In genomic region chr5:122754477-122754876, GRCm38 (mm10) we compare ENCODE assay signal across 25 mouse cellular contexts. TPM values are rescaled to one million over a fixed set of nuclear protein-coding genes. Genes with fewer than 3 reads are reported as not detected.
DNase-seq lines count a peak whose midpoint lies in the region; ATAC-seq and TF ChIP-seq lines count a peak whose summit lies in the region.
"Had no signal": no experiment of that assay in that cellular context is flagged by ENCODE, and none has a peak within 500 bp of the region (broad histone marks: within the 10 kb centered on the region; RNA-seq: fewer than 3 reads in every experiment).

No protein-coding gene starts in this region.

- H3K4me1 ChIP-seq in embryonic facial prominence, embryonic 14.5 days (ENCODE audit: control insufficient read depth, insufficient read depth, low read length): no peaks in the 10 kb centered on the region
- 0 out of 2 replicates have a peak, but pooled peaks cover 3% of the 10 kb centered on the region for H3K4me1 ChIP-seq in embryonic facial prominence, embryonic 10.5 days
- H3K4me1 ChIP-seq in liver, postnatal 0 days (ENCODE audit: insufficient read depth): no peaks in the 10 kb centered on the region
- H3K4me1 ChIP-seq in liver, embryonic 11.5 days (replicated peaks; ENCODE audit: control insufficient read depth, insufficient read depth, low read length): no peaks in the 10 kb centered on the region
- H3K4me1 ChIP-seq in limb, embryonic 14.5 days (ENCODE audit: control insufficient read depth, insufficient read depth, low read length): no peaks in the 10 kb centered on the region
- H3K4me1 ChIP-seq: embryonic facial prominence, embryonic 15.5 days; heart, embryonic 13.5 days had no signal

- peaks cover 50% of the 10 kb centered on the region for H3K36me3 ChIP-seq in embryonic facial prominence, embryonic 14.5 days (ENCODE audit: control insufficient read depth, insufficient read depth, low read length)
- H3K36me3 ChIP-seq in embryonic facial prominence, embryonic 10.5 days (replicated peaks): peaks cover 72% of the 10 kb centered on the region
- peaks cover 18% of the 10 kb centered on the region for H3K36me3 ChIP-seq in liver, postnatal 0 days (replicated peaks; ENCODE audit: insufficient read depth, low read length)
- peaks cover 18% of the 10 kb centered on the region; the same call in 1 of the 2 replicates for H3K36me3 ChIP-seq in liver, embryonic 11.5 days (ENCODE audit: control insufficient read depth, insufficient read depth, low read length)
- H3K36me3 ChIP-seq in limb, embryonic 14.5 days (ENCODE audit: control insufficient read depth, insufficient read depth, low read length): peaks cover 54% of the 10 kb centered on the region

- peak; percentile 45; the same call in 1 of the 2 replicates for ATAC-seq in embryonic facial prominence, embryonic 14.5 days (ENCODE audit: low read depth)
- 0 out of 2 replicates have a peak, but pooled peaks have one; percentile 13 for ATAC-seq in liver, postnatal 0 days
- ATAC-seq in liver, embryonic 11.5 days (replicated peaks; ENCODE audit: low FRiP score): no peak
- peak; percentile 30; the same call in 1 of the 2 replicates for ATAC-seq in limb, embryonic 14.5 days (ENCODE audit: low FRiP score, low read depth)
- ATAC-seq: activated CD4-positive, CD25-positive, alpha-beta regulatory T cell, adult 4 months; forebrain, embryonic 14.5 days; Patski had no signal

- peak; percentile 59 for DNase-seq in embryonic facial prominence, embryonic 14.5 days (ENCODE audit: low spot score)
- DNase-seq in embryonic facial prominence, embryonic 10.5 days (ENCODE audit: low spot score): no peak
- DNase-seq in liver, postnatal 0 days: no peak
- DNase-seq in liver, embryonic 11.5 days (ENCODE audit: low spot score): no peak
- DNase-seq in lung, postnatal 4 days: peak; percentile 43 to 46
- no peak for DNase-seq in lung, postnatal 25 days (ENCODE audit: low spot score)
- DNase-seq in limb, embryonic 14.5 days (ENCODE audit: low spot score): peak; percentile 29
- DNase-seq in natural killer cell, adult 2 months (ENCODE audit: low spot score in 2 of 2): no peak
- DNase-seq: adrenal gland, adult 2 months; adrenal gland, postnatal 25 days; cerebellum, adult 18-20 months; cerebellum, adult 9-11 months; cerebellum, postnatal 36 days; gastrocnemius, adult 2 months; gastrocnemius, postnatal 25 days; heart, adult 11 months; heart, postnatal 36 days had no signal

- no peaks in the 10 kb centered on the region for H3K9me3 ChIP-seq in embryonic facial prominence, embryonic 14.5 days (ENCODE audit: control insufficient read depth, low read length)
- H3K9me3 ChIP-seq in embryonic facial prominence, embryonic 10.5 days: no peaks in the 10 kb centered on the region
- no peaks in the 10 kb centered on the region for H3K9me3 ChIP-seq in liver, postnatal 0 days (ENCODE audit: low read length)
- no peaks in the 10 kb centered on the region for H3K9me3 ChIP-seq in liver, embryonic 11.5 days (ENCODE audit: control insufficient read depth, low read length)
- no peaks in the 10 kb centered on the region for H3K9me3 ChIP-seq in limb, embryonic 14.5 days (ENCODE audit: control insufficient read depth, low read length)
- H3K9me3 ChIP-seq: embryonic facial prominence, embryonic 15.5 days; forebrain, embryonic 10.5 days; heart, embryonic 13.5 days had no signal

- no peak overlapping the region for H3K4me3 ChIP-seq in embryonic facial prominence, embryonic 14.5 days (ENCODE audit: low read depth, low read length)
- no peak overlapping the region for H3K4me3 ChIP-seq in embryonic facial prominence, embryonic 10.5 days
- H3K4me3 ChIP-seq in liver, postnatal 0 days (ENCODE audit: low read depth, low read length): no peak overlapping the region
- H3K4me3 ChIP-seq in liver, embryonic 11.5 days (ENCODE audit: low read depth, low read length): no peak overlapping the region
- H3K4me3 ChIP-seq in limb, embryonic 14.5 days (replicated peaks; ENCODE audit: low read length): no peak overlapping the region
- H3K4me3 ChIP-seq: embryonic facial prominence, embryonic 15.5 days; erythroblast, embryonic 14.5 days; forebrain, embryonic 10.5 days; gastrocnemius, adult 2 months; heart, embryonic 13.5 days had no signal

- no peak for TF ChIP-seq EP300 in liver, postnatal 0 days (IDR thresholded peaks at IDR 0.05; ENCODE audit: low read depth)

- H3K27ac ChIP-seq in embryonic facial prominence, embryonic 14.5 days (replicated peaks; ENCODE audit: low read depth, low read length): no peak overlapping the region
- H3K27ac ChIP-seq in embryonic facial prominence, embryonic 10.5 days (replicated peaks): no peak overlapping the region
- H3K27ac ChIP-seq in liver, postnatal 0 days (ENCODE audit: low read depth): 0 out of 2 replicates have a peak overlapping the region, but pooled peaks have one; percentile 5
- H3K27ac ChIP-seq in liver, embryonic 11.5 days (ENCODE audit: low read depth, low read length): no peak overlapping the region
- no peak overlapping the region for H3K27ac ChIP-seq in limb, embryonic 14.5 days (replicated peaks; ENCODE audit: low read depth, low read length)
- H3K27ac ChIP-seq: embryonic facial prominence, embryonic 15.5 days; forebrain, embryonic 10.5 days; gastrocnemius, adult 2 months; heart, embryonic 13.5 days had no signal

- H3K9ac ChIP-seq in embryonic facial prominence, embryonic 14.5 days (ENCODE audit: low read depth, low read length): no peak overlapping the region
- H3K9ac ChIP-seq in liver, postnatal 0 days (replicated peaks): no peak overlapping the region
- no peak overlapping the region for H3K9ac ChIP-seq in liver, embryonic 11.5 days (ENCODE audit: low read depth, low read length)
- H3K9ac ChIP-seq in limb, embryonic 14.5 days (ENCODE audit: low read depth, low read length, severe bottlenecking): no peak overlapping the region
- H3K9ac ChIP-seq: embryonic facial prominence, embryonic 15.5 days; heart, embryonic 13.5 days had no signal

- H3K4me2 ChIP-seq in embryonic facial prominence, embryonic 14.5 days (ENCODE audit: low read depth, low read length): no peak overlapping the region
- no peak overlapping the region for H3K4me2 ChIP-seq in liver, postnatal 0 days (ENCODE audit: low read depth, low read length)
- no peak overlapping the region for H3K4me2 ChIP-seq in liver, embryonic 11.5 days
- no peak overlapping the region for H3K4me2 ChIP-seq in limb, embryonic 14.5 days (replicated peaks; ENCODE audit: low read depth, low read length, severe bottlenecking)
- H3K4me2 ChIP-seq: embryonic facial prominence, embryonic 15.5 days; heart, embryonic 13.5 days had no signal

- TF ChIP-seq CTCF in liver, postnatal 0 days (IDR thresholded peaks at IDR 0.05; ENCODE audit: low read depth): no peak

- H3K27me3 ChIP-seq in embryonic facial prominence, embryonic 14.5 days (replicated peaks; ENCODE audit: control insufficient read depth, insufficient read depth, low read length): no peaks in the 10 kb centered on the region
- no peaks in the 10 kb centered on the region for H3K27me3 ChIP-seq in embryonic facial prominence, embryonic 10.5 days (replicated peaks; ENCODE audit: low read depth, poor library complexity, severe bottlenecking)
- H3K27me3 ChIP-seq in liver, postnatal 0 days (ENCODE audit: insufficient read depth, low read length): no peaks in the 10 kb centered on the region
- no peaks in the 10 kb centered on the region for H3K27me3 ChIP-seq in liver, embryonic 11.5 days (replicated peaks; ENCODE audit: control insufficient read depth, insufficient read depth, low read length)
- H3K27me3 ChIP-seq in limb, embryonic 14.5 days (ENCODE audit: control insufficient read depth, insufficient read depth, low read length): no peaks in the 10 kb centered on the region
- H3K27me3 ChIP-seq: CH12.LX; embryonic facial prominence, embryonic 15.5 days; heart, embryonic 13.5 days; Patski had no signal

- 82% methylated on average over 16 of the region's 16 CpGs for WGBS in embryonic facial prominence, embryonic 14.5 days
- WGBS in embryonic facial prominence, embryonic 10.5 days: 90% methylated on average over 16 of the region's 16 CpGs
- 76% methylated on average over 16 of the region's 16 CpGs for WGBS in liver, postnatal 0 days (ENCODE audit: insufficient replicate concordance)
- 85% methylated on average over 16 of the region's 16 CpGs for WGBS in liver, embryonic 11.5 days
- WGBS in limb, embryonic 14.5 days: 86% methylated on average over 16 of the region's 16 CpGs

- TF ChIP-seq POLR2A in limb, embryonic 14.5 days (IDR thresholded peaks at IDR 0.05; ENCODE audit: borderline replicate concordance, extremely low read depth, insufficient read depth, insufficient read length): no peak

RNA-seq across cellular contexts. Expression of gene Camkk2, which starts 24.7 kb away (rescaled TPM):
- polyA plus RNA-seq in embryonic facial prominence, embryonic 14.5 days (2014; fragmentation: Nextera tagmentation; extraction: Ambion mirVana): 27.7 and 28.4 TPM in 2 replicates
- 21.9 and 26.3 TPM in 2 replicates for polyA plus RNA-seq in embryonic facial prominence, embryonic 10.5 days (2016; fragmentation: Nextera tagmentation; extraction: Ambion mirVana)
- 9.7 and 10.6 TPM in 2 replicates for polyA plus RNA-seq in liver, postnatal 0 days (2015; fragmentation: Nextera tagmentation; extraction: Ambion mirVana)
- 15.5 and 16.6 TPM in 2 replicates for polyA plus RNA-seq in liver, embryonic 11.5 days (2014; fragmentation: Nextera tagmentation; extraction: Ambion mirVana)
- polyA plus RNA-seq in limb, embryonic 14.5 days (2012; rRNA removed): 34.7 and 35.0 TPM in 2 replicates
- polyA plus RNA-seq in limb, embryonic 14.5 days (2014; fragmentation: Nextera tagmentation; extraction: Ambion mirVana): 39.1 and 39.3 TPM in 2 replicates

RNA-seq across cellular contexts. Expression of gene P2rx4, which starts 47.1 kb away (rescaled TPM):
- polyA plus RNA-seq in embryonic facial prominence, embryonic 14.5 days (2014; fragmentation: Nextera tagmentation; extraction: Ambion mirVana): 20.1 and 22.2 TPM in 2 replicates
- polyA plus RNA-seq in embryonic facial prominence, embryonic 10.5 days (2016; fragmentation: Nextera tagmentation; extraction: Ambion mirVana): 5.1 and 6.5 TPM in 2 replicates
- 36.0 and 36.2 TPM in 2 replicates for polyA plus RNA-seq in liver, postnatal 0 days (2015; fragmentation: Nextera tagmentation; extraction: Ambion mirVana)
- polyA plus RNA-seq in liver, embryonic 11.5 days (2014; fragmentation: Nextera tagmentation; extraction: Ambion mirVana): 27.1 and 30.2 TPM in 2 replicates
- 18.2 and 19.9 TPM in 2 replicates for polyA plus RNA-seq in limb, embryonic 14.5 days (2012; rRNA removed)
- polyA plus RNA-seq in limb, embryonic 14.5 days (2014; fragmentation: Nextera tagmentation; extraction: Ambion mirVana): 21.0 and 22.4 TPM in 2 replicates

Comparison
In these comparisons a context has a peak if more than half of its experiments do, and no peak if none do; other contexts are left out.
1. DNase-seq: peak in embryonic facial prominence, embryonic 14.5 days (single experiment), lung, postnatal 4 days (2 of 2) and limb, embryonic 14.5 days (single experiment); none in embryonic facial prominence, embryonic 10.5 days (single experiment), liver, postnatal 0 days (single experiment), liver, embryonic 11.5 days (single experiment), lung, postnatal 25 days (single experiment) and natural killer cell, adult 2 months (0 of 2).